Mouse (Mus musculus) gastrocnemius, postnatal 14 days (tissue): ENCODE data around the gene Gm10340. TPM values are rescaled to one million over a fixed set of nuclear protein-coding genes. Genes with fewer than 3 reads are reported as not detected.
"Not testable (repeated sequence)": the region's sequence is repeated elsewhere in the genome, so short reads cannot be mapped to it uniquely, and the experiment has no call there.

Experiments used
- DNase-seq: peaks from one replicate; pipeline ENCODE4 v3.0.0; 2021; ENCODE audit warnings: mixed read lengths
- intact Hi-C: fragments of 180-260 bp; cut with DNase I; formaldehyde crosslinking; loops from one replicate; pipeline ENCODE4 v1.15.1; 2025; ENCODE audit warnings: low total_unique reads
- long read RNA-seq, 2 experiments: library from polyadenylated mRNA; stranded (forward); transcript quantifications; one replicate each; pipeline ENCODE4 v2.0.0; 2021
- total RNA-seq, 2 experiments: library from RNA; stranded (reverse); gene quantifications; 2 replicates each; pipeline ENCODE4 v1.2.3; 2021

Gm10340 gene
- not detected for total RNA-seq
- long read RNA-seq, experiment 1: 0 reads
- long read RNA-seq, experiment 2: 0 reads

- DNase-seq, intact Hi-C loops: not testable (repeated sequence)
Measured at GRCm38 (mm10) chr14:3133697-3134096, at the start of gene Gm10340. Gene Gm10340, plus strand, starts transcription at chr14:3133997.

- DNase-seq, intact Hi-C loops: not testable (repeated sequence)
Measured at GRCm38 (mm10) chr14:3116051-3116450, 17.7 kb upstream of the Gm10340 start.

- intact Hi-C loops, DNase-seq: not testable (repeated sequence)
Measured at GRCm38 (mm10) chr14:3187955-3188354, 54.2 kb downstream of the Gm10340 start, which contains the start of gene Gm5795. Gene Gm5795, plus strand, starts transcription at chr14:3188255.

Other genes starting within 250 kb of the Gm10340 start
- not detected for gene Gm2888, start 104.0 kb upstream of the Gm10340 start, total RNA-seq
- under 1 TPM; 0.13 to 0.51 TPM for gene Gm2897, start 84.7 kb upstream of the Gm10340 start, total RNA-seq
- gene Gm5795, start 54.3 kb downstream of the Gm10340 start, total RNA-seq: not detected
- 1 to 10 TPM; 1.4 to 2.0 TPM for gene D830030K20Rik, start 74.5 kb downstream of the Gm10340 start, total RNA-seq
- gene Gm2956, start 198.6 kb downstream of the Gm10340 start, total RNA-seq: not detected